Mouse (Mus musculus): ENCODE data around the gene Actl7a. TPM values are rescaled to one million over a fixed set of nuclear protein-coding genes. Genes with fewer than 3 reads are reported as not detected.

The Actl7a gene
- polyA plus RNA-seq (2014; fragmentation: Nextera tagmentation; extraction: Ambion mirVana) = not detected in 2 replicates

- Histone ChIP-seq H3K36me3 (replicated peaks; ENCODE audit: control insufficient read depth, insufficient read depth) (peaks cover 30% of the 10 kb centered on the region), H3K4me1 (replicated peaks; ENCODE audit: control insufficient read depth, insufficient read depth, low read length) (no peaks in the 10 kb centered on the region), H3K27ac (no peak within 1 kb of the TSS), H3K4me2 (replicated peaks) (no peak within 1 kb of the TSS), H3K9me3 (ENCODE audit: control insufficient read depth, low read length) (no peaks in the 10 kb centered on the region), H3K9ac (no peak within 1 kb of the TSS), H3K4me3 (replicated peaks; ENCODE audit: low read length) (no peak within 1 kb of the TSS), H3K27me3 (ENCODE audit: control insufficient read depth, insufficient read depth, low read length) (no peaks in the 10 kb centered on the region)
- WGBS = 96% methylated on average over 21 of the region's 21 CpGs
- ATAC-seq (ENCODE audit: low FRiP score) (no peak; the same call in 1 of the 2 replicates), DNase-seq (ENCODE audit: low spot score) (no peak)
Observed at GRCm38 (mm10) chr4:56743363-56744195, at the start of gene Actl7a. Gene Actl7a (plus strand): TSS chr4:56743413.

- no peak for DNase-seq (ENCODE audit: low spot score)
- 85% methylated on average over 7 of the region's 7 CpGs for WGBS
- no peaks in the 10 kb centered on the region for H3K4me1 ChIP-seq (replicated peaks; ENCODE audit: control insufficient read depth, insufficient read depth, low read length)
- no peaks in the 10 kb centered on the region for H3K9me3 ChIP-seq (ENCODE audit: control insufficient read depth, low read length)
- no peak overlapping the region for H3K9ac ChIP-seq
- no peak overlapping the region for H3K4me3 ChIP-seq (replicated peaks; ENCODE audit: low read length)
- no peak overlapping the region for H3K4me2 ChIP-seq (replicated peaks)
- ATAC-seq (ENCODE audit: low FRiP score) = no peak
- H3K27ac ChIP-seq = no peak overlapping the region
- H3K36me3 ChIP-seq (replicated peaks; ENCODE audit: control insufficient read depth, insufficient read depth) = no peaks in the 10 kb centered on the region
- no peaks in the 10 kb centered on the region for H3K27me3 ChIP-seq (ENCODE audit: control insufficient read depth, insufficient read depth, low read length)
Observed at GRCm38 (mm10) chr4:56696401-56696800, 46.8 kb upstream of the Actl7a start.

- no peak for ATAC-seq (ENCODE audit: low FRiP score)
- Histone ChIP-seq H3K4me2 (replicated peaks) (no peak overlapping the region), H3K27me3 (ENCODE audit: control insufficient read depth, insufficient read depth, low read length) (no peaks in the 10 kb centered on the region), H3K9me3 (ENCODE audit: control insufficient read depth, low read length) (no peaks in the 10 kb centered on the region), H3K36me3 (replicated peaks; ENCODE audit: control insufficient read depth, insufficient read depth) (no peaks in the 10 kb centered on the region), H3K4me1 (replicated peaks; ENCODE audit: control insufficient read depth, insufficient read depth, low read length) (no peaks in the 10 kb centered on the region), H3K4me3 (replicated peaks; ENCODE audit: low read length) (no peak overlapping the region), H3K27ac (no peak overlapping the region), H3K9ac (no peak overlapping the region)
- 78% methylated on average over 5 of the region's 5 CpGs for WGBS
- DNase-seq (ENCODE audit: low spot score) = no peak
Observed at GRCm38 (mm10) chr4:56698671-56699070, 44.5 kb upstream of the Actl7a start.

GRCm38 (mm10) chr4:56702234-56702633 is 41.0 kb upstream of the Actl7a start:
- Histone ChIP-seq H3K4me1 (replicated peaks; ENCODE audit: control insufficient read depth, insufficient read depth, low read length) (no peaks in the 10 kb centered on the region), H3K27ac (no peak overlapping the region)

GRCm38 (mm10) chr4:56713155-56713554 is 30.1 kb upstream of the Actl7a start:
- H3K9ac ChIP-seq = no peak overlapping the region
- no peaks in the 10 kb centered on the region for H3K27me3 ChIP-seq (ENCODE audit: control insufficient read depth, insufficient read depth, low read length)
- no peak overlapping the region for H3K4me2 ChIP-seq (replicated peaks)
- 77% methylated on average over 3 of the region's 3 CpGs for WGBS
- no peaks in the 10 kb centered on the region for H3K9me3 ChIP-seq (ENCODE audit: control insufficient read depth, low read length)
- H3K36me3 ChIP-seq (replicated peaks; ENCODE audit: control insufficient read depth, insufficient read depth) = no peaks in the 10 kb centered on the region
- no peak overlapping the region for H3K27ac ChIP-seq
- H3K4me1 ChIP-seq (replicated peaks; ENCODE audit: control insufficient read depth, insufficient read depth, low read length) = no peaks in the 10 kb centered on the region; the same call in 1 of the 2 replicates
- ATAC-seq (ENCODE audit: low FRiP score) (no peak), DNase-seq (ENCODE audit: low spot score) (no peak)
- H3K4me3 ChIP-seq (replicated peaks; ENCODE audit: low read length) = no peak overlapping the region

More at GRCm38 (mm10) chr4:56702234-56702633, 41.0 kb upstream of the Actl7a start:
- DNase-seq (ENCODE audit: low spot score) (no peak), ATAC-seq (ENCODE audit: low FRiP score) (no peak)
- WGBS = 4% methylated on average over 10 of the region's 10 CpGs
- Histone ChIP-seq H3K36me3 (replicated peaks; ENCODE audit: control insufficient read depth, insufficient read depth) (no peaks in the 10 kb centered on the region), H3K9ac (no peak overlapping the region), H3K27me3 (ENCODE audit: control insufficient read depth, insufficient read depth, low read length) (no peaks in the 10 kb centered on the region), H3K9me3 (ENCODE audit: control insufficient read depth, low read length) (no peaks in the 10 kb centered on the region), H3K4me2 (replicated peaks) (no peak overlapping the region), H3K4me3 (replicated peaks; ENCODE audit: low read length) (no peak overlapping the region)

- Histone ChIP-seq H3K9me3 (ENCODE audit: control insufficient read depth, low read length) (no peaks in the 10 kb centered on the region), H3K27me3 (ENCODE audit: control insufficient read depth, insufficient read depth, low read length) (no peaks in the 10 kb centered on the region), H3K36me3 (replicated peaks; ENCODE audit: control insufficient read depth, insufficient read depth) (no peaks in the 10 kb centered on the region), H3K4me1 (replicated peaks; ENCODE audit: control insufficient read depth, insufficient read depth, low read length) (no peaks in the 10 kb centered on the region), H3K4me3 (replicated peaks; ENCODE audit: low read length) (no peak overlapping the region), H3K9ac (no peak overlapping the region), H3K4me2 (replicated peaks) (no peak overlapping the region), H3K27ac (no peak overlapping the region)
- 64% methylated on average over 5 of the region's 5 CpGs for WGBS
- DNase-seq (ENCODE audit: low spot score) (no peak), ATAC-seq (ENCODE audit: low FRiP score) (no peak)
Observed at GRCm38 (mm10) chr4:56716801-56717200, 26.4 kb upstream of the Actl7a start.

- no peaks in the 10 kb centered on the region for H3K4me1 ChIP-seq (replicated peaks; ENCODE audit: control insufficient read depth, insufficient read depth, low read length)
- 97% methylated on average over 3 of the region's 3 CpGs for WGBS
- H3K9ac ChIP-seq = no peak overlapping the region
- no peak for DNase-seq (ENCODE audit: low spot score)
- no peak overlapping the region for H3K4me2 ChIP-seq (replicated peaks)
- H3K27me3 ChIP-seq (ENCODE audit: control insufficient read depth, insufficient read depth, low read length) = no peaks in the 10 kb centered on the region
- no peak overlapping the region for H3K27ac ChIP-seq
- no peak for ATAC-seq (ENCODE audit: low FRiP score)
- no peak overlapping the region for H3K4me3 ChIP-seq (replicated peaks; ENCODE audit: low read length)
- no peaks in the 10 kb centered on the region for H3K9me3 ChIP-seq (ENCODE audit: control insufficient read depth, low read length)
- H3K36me3 ChIP-seq (replicated peaks; ENCODE audit: control insufficient read depth, insufficient read depth) = no peaks in the 10 kb centered on the region
Observed at GRCm38 (mm10) chr4:56717932-56718331, 25.3 kb upstream of the Actl7a start.

GRCm38 (mm10) chr4:56718573-56719442 is 24.4 kb upstream of the Actl7a start:
- no peak for ATAC-seq (ENCODE audit: low FRiP score)
- H3K27ac ChIP-seq = no peak overlapping the region
- DNase-seq (ENCODE audit: low spot score) = no peak
- H3K4me1 ChIP-seq (replicated peaks; ENCODE audit: control insufficient read depth, insufficient read depth, low read length) = no peaks in the 10 kb centered on the region
- no peak overlapping the region for H3K9ac ChIP-seq
- no peak overlapping the region for H3K4me2 ChIP-seq (replicated peaks)
- no peaks in the 10 kb centered on the region for H3K9me3 ChIP-seq (ENCODE audit: control insufficient read depth, low read length)
- H3K27me3 ChIP-seq (ENCODE audit: control insufficient read depth, insufficient read depth, low read length) = no peaks in the 10 kb centered on the region
- 75% methylated on average over 12 of the region's 12 CpGs for WGBS
- H3K36me3 ChIP-seq (replicated peaks; ENCODE audit: control insufficient read depth, insufficient read depth) = no peaks in the 10 kb centered on the region
- no peak overlapping the region for H3K4me3 ChIP-seq (replicated peaks; ENCODE audit: low read length)

GRCm38 (mm10) chr4:56719456-56719855 is 23.8 kb upstream of the Actl7a start:
- Histone ChIP-seq H3K36me3 (replicated peaks; ENCODE audit: control insufficient read depth, insufficient read depth) (no peaks in the 10 kb centered on the region), H3K27ac (no peak overlapping the region), H3K9me3 (ENCODE audit: control insufficient read depth, low read length) (no peaks in the 10 kb centered on the region), H3K9ac (no peak overlapping the region), H3K4me3 (replicated peaks; ENCODE audit: low read length) (no peak overlapping the region), H3K27me3 (ENCODE audit: control insufficient read depth, insufficient read depth, low read length) (no peaks in the 10 kb centered on the region), H3K4me1 (replicated peaks; ENCODE audit: control insufficient read depth, insufficient read depth, low read length) (no peaks in the 10 kb centered on the region), H3K4me2 (replicated peaks) (no peak overlapping the region)
- ATAC-seq (ENCODE audit: low FRiP score) = no peak
- 69% methylated on average over 9 of the region's 9 CpGs for WGBS
- no peak for DNase-seq (ENCODE audit: low spot score)
